Mouse (Mus musculus): Measurements from ENCODE around the gene Vps13d. TPM values are rescaled to one million over a fixed set of nuclear protein-coding genes. Genes with fewer than 3 reads are reported as not detected.
A peak's percentile ranks its signal among the peaks of the same experiment; 100 is the strongest.

Gene Vps13d
- polyA plus RNA-seq, 1 experiment from 2014 or later: 7.6 TPM

DNA sequence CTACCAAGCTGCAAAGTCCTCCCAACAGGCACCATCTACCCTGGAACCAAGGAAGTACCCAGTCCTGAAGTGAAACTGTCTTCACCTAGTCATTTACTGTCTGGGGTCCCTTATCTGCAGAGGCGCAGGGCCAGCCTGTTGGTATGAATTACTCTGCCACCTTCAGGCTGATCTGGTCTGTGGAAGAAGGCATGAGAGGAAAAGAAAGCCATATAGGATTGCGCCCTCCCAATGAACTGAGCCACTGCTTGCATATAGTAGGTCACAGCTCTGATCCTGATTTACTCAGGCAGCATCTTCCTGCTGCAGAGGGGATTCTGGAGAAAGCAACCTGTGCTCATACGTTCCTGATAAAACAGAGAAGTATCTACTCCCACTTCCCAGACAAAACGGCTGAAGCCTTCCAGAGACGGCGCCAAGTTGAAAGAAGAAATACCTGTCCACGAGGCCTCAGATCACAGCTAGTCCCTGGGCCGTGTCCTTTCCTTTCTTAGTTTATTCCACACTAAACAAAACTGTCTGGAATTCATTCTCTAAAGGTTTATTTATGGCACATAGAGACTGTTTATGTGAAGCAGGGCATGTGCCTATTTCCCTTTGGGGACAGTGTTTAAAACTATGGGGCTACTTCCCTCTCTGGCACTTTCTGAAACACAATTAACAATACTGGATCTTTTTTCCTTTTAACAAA, 144.1 kb downstream of the Vps13d start:
- 36% methylated on average over 8 of the region's 8 CpGs for WGBS
- peaks cover 43% of the 10 kb centered on the region for H3K36me3 ChIP-seq
- ATAC-seq (ENCODE audit: insufficient number of reproducible peaks, low FRiP score): peak; percentile 70
- no peak overlapping the region for H3K4me2 ChIP-seq
- no peaks in the 10 kb centered on the region for H3K9me3 ChIP-seq (replicated peaks)
- no peaks in the 10 kb centered on the region for H3K27me3 ChIP-seq (replicated peaks)
- no peak overlapping the region for H3K9ac ChIP-seq
- no peak overlapping the region for H3K4me3 ChIP-seq
- H3K27ac ChIP-seq (ENCODE audit: poor library complexity, severe bottlenecking): peak overlapping the region; percentile 37; the same call in 1 of the 2 replicates
- peaks cover 43% of the 10 kb centered on the region for H3K4me1 ChIP-seq (replicated peaks)

DNA sequence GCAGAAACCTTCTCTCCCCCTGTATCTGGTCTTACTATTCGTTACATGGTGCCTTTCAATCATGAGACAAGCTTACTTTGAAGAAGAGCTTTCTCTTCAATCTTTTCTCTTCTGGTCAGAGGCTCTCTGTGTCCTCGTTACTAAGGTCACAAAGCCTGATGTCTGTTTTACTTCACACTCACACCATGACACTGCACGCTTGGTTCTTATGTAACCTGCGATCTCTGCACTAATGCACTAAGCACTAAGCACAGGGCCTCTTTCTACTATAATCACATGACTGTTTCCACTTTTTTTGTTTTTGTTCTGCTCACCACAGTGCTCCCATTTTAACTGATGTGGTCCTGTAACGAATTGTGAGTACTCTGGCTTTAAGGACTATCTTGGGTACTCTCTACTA, 146.8 kb downstream of the Vps13d start:
- Histone ChIP-seq H3K4me2 (no peak overlapping the region), H3K36me3 (peaks cover 37% of the 10 kb centered on the region), H3K27me3 (replicated peaks) (no peaks in the 10 kb centered on the region), H3K4me3 (no peak overlapping the region), H3K9ac (no peak overlapping the region), H3K4me1 (replicated peaks) (peaks cover 41% of the 10 kb centered on the region), H3K27ac (ENCODE audit: poor library complexity, severe bottlenecking) (no peak overlapping the region), H3K9me3 (replicated peaks) (no peaks in the 10 kb centered on the region)
- no peak for ATAC-seq (ENCODE audit: insufficient number of reproducible peaks, low FRiP score)
- WGBS: 56% methylated on average over 5 of the region's 5 CpGs

DNA sequence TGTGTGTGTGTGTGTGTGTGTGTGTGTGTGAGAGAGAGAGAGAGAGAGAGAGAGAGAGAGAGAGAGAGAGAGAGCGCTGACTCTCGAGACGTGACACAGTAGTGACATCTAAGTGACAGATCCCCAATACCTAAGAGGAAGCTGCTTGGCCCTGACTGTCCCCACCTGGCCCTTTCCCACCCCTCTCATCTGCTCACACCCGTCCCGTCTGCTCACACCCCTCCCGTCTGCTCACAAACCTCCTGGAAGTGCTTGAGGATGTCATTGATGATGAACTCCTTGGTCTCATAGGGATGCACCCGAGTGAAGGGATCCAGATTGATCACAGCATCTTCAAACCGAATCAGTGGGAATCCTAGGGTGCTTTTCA, 148.8 kb downstream of the Vps13d start:
- Histone ChIP-seq H3K4me3 (no peak overlapping the region), H3K4me1 (replicated peaks) (peaks cover 36% of the 10 kb centered on the region), H3K27me3 (replicated peaks) (no peaks in the 10 kb centered on the region), H3K9ac (no peak overlapping the region), H3K9me3 (replicated peaks) (no peaks in the 10 kb centered on the region), H3K4me2 (no peak overlapping the region), H3K27ac (ENCODE audit: poor library complexity, severe bottlenecking) (no peak overlapping the region), H3K36me3 (peaks cover 34% of the 10 kb centered on the region)
- ATAC-seq (ENCODE audit: insufficient number of reproducible peaks, low FRiP score): no peak
- 81% methylated on average over 8 of the region's 8 CpGs for WGBS

DNA sequence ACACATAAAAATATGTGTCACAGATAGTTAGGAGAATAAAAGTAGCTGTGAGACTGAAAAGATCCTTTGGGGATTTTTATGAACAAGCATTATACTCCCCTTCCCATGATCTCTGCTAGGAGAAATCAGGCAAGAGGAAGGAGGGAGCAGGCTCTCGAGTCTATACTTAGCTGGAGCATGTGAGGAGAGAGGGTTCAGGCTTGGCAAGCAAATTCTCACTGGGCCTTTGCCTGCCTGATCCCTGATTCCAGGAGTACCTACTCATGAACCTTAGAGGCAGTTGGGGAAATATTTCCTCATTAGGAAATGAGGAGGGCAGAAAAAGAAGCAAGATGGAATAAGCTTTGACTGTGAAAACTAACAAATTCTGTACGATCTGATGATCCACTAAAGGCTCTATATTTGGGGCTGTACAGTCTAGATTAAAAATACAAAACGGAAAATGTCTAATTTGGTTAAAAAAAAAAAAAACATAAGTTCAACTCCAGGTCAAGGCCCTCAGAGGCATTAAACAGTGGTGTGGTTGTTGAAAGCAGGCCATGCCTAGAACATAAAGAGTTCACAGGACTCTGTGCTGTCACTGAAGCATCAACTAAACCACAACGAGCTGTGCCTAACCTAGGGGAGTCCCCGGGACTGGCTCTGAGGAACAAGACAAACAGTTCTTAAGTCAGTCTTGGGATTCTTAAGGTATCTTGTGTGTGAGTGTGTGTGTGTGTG, 149.3 kb downstream of the Vps13d start:
- WGBS: 66% methylated on average over 5 of the region's 5 CpGs

DNA sequence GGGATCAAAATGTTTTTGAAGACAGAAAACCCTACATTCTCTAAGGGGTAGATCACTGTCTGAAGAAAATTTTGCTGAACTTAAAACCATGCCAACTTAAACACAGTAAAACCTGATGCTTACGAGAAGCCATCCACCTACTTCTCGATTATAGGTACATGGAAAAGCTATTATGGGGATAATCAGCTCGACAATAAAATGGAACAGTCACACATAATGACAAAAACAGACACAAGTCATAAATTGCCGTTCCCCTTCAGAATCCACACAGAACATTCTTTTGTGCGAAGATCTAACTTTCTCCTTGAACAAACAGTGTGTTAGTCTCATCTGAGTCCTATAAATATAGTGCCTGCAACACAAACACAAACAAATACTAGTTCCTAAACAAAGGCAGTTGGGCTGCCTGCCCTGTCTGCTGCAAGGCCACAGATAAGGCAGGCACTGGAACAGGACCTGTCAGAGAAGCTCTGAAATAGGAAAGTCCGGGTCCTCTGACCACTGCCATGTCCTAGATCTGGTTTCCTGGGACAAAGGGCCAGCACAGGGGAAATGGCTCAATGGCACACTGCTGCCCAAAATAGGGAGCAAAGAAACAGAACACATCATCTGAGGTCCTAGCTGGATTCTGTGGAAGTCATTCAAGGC, 153.5 kb downstream of the Vps13d start:
- Histone ChIP-seq H3K36me3 (peaks cover 41% of the 10 kb centered on the region), H3K27ac (ENCODE audit: poor library complexity, severe bottlenecking) (no peak overlapping the region)
- no peak for ATAC-seq (ENCODE audit: insufficient number of reproducible peaks, low FRiP score)

More for the DNA sequence above, 149.3 kb downstream of the Vps13d start:
- H3K36me3 ChIP-seq: peaks cover 34% of the 10 kb centered on the region
- no peak for ATAC-seq (ENCODE audit: insufficient number of reproducible peaks, low FRiP score)
- H3K27ac ChIP-seq (ENCODE audit: poor library complexity, severe bottlenecking): no peak overlapping the region
- H3K9ac ChIP-seq: no peak overlapping the region
- no peaks in the 10 kb centered on the region for H3K27me3 ChIP-seq (replicated peaks)
- no peak overlapping the region for H3K4me2 ChIP-seq
- H3K4me3 ChIP-seq: no peak overlapping the region
- H3K9me3 ChIP-seq (replicated peaks): no peaks in the 10 kb centered on the region
- peaks cover 36% of the 10 kb centered on the region for H3K4me1 ChIP-seq (replicated peaks)

DNA sequence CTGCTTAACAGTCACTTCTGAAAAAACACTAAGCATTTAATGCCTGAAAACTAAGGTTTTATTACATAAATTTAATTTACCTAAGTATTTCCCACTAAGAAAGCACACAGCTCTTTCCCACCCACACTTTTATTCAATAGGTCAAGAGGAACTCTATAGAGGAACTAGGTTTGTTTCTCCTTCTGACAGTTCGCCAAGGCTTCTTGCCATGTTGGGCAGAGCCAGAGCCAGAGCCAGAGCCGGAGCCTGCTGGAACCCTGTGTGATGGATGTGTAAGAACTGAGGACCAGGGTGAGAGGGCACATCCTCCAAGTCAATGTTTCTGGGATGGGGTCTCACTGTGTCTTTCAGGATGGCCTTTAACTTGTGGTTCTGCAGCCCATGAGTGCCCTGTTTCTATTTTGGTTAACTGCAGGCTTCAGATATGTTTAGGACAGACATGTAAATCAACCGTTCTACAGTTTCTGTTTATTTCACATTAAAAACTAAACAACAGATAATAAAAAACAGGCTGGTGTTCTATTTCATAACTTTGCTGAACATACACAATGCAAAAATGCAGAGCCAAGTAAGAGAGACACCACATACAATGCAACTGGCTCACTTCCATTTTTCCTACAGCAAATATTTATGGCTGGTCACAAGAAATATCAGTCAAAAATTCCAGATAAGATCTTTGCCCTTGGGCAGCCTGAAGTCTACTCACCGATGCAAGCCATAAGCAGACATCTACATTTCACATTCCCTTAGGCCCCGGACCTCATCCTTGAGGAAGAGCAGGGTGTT, 157.0 kb downstream of the Vps13d start:
- H3K27ac ChIP-seq (ENCODE audit: poor library complexity, severe bottlenecking): no peak overlapping the region
- ATAC-seq (ENCODE audit: insufficient number of reproducible peaks, low FRiP score): no peak
- peaks cover 72% of the 10 kb centered on the region for H3K4me1 ChIP-seq (replicated peaks)
- H3K9ac ChIP-seq: no peak overlapping the region
- H3K4me2 ChIP-seq: no peak overlapping the region
- no peaks in the 10 kb centered on the region for H3K9me3 ChIP-seq (replicated peaks)
- WGBS: 78% methylated on average over 5 of the region's 5 CpGs
- no peaks in the 10 kb centered on the region for H3K27me3 ChIP-seq (replicated peaks)
- peaks cover 19% of the 10 kb centered on the region for H3K36me3 ChIP-seq
- H3K4me3 ChIP-seq: no peak overlapping the region

More for the DNA sequence above, 153.5 kb downstream of the Vps13d start:
- 69% methylated on average over 6 of the region's 6 CpGs for WGBS
- peaks cover 42% of the 10 kb centered on the region for H3K4me1 ChIP-seq (replicated peaks)
- no peaks in the 10 kb centered on the region for H3K27me3 ChIP-seq (replicated peaks)
- H3K4me2 ChIP-seq: no peak overlapping the region
- no peak overlapping the region for H3K4me3 ChIP-seq
- no peaks in the 10 kb centered on the region for H3K9me3 ChIP-seq (replicated peaks)
- H3K9ac ChIP-seq: no peak overlapping the region

DNA sequence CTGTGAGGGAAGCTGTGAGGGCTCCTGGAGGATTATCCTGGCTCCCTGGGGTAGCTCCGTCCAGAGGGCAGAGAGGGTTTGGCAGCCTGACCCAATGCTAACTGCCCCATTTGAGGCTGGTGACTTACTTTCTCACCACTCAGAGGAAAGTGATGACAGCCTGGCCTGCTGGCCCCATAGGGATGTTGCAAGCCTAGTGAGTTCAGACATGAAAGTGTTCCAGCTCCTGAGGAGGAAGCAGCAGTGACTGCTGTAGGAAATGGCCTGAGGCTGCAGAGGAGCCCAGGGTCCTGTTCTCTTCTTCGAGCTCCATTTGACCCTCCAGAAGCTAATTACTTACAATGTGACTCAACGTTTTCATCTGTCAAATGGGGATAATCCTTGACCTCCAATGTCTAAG, 157.8 kb downstream of the Vps13d start:
- 57% methylated on average over 3 of the region's 3 CpGs for WGBS
- Histone ChIP-seq H3K4me1 (replicated peaks) (peaks cover 75% of the 10 kb centered on the region), H3K36me3 (peaks cover 16% of the 10 kb centered on the region)

DNA sequence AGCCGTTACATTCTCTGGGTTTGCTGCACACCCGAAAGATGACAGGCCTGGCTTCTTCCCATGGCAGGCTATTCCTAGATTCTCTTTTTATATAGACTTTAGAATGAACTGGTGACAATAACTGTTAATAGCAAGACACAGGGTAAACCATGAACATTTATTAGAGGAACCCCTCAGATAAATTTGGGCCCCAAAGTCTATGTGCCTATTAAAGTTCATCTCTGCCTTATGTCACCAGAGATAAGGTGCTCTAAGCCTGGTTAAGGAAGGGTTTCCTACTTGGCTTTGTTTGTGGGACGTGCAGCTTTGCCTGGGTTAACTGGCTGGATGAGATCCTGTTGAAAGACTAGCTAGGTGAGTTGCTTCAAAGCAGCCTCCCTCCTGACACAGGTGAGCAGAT, 159.4 kb downstream of the Vps13d start:
- 50% methylated on average over 3 of the region's 3 CpGs for WGBS

More for the DNA sequence above, 157.8 kb downstream of the Vps13d start:
- no peaks in the 10 kb centered on the region for H3K9me3 ChIP-seq (replicated peaks)
- no peak overlapping the region for H3K4me3 ChIP-seq
- H3K27me3 ChIP-seq (replicated peaks): no peaks in the 10 kb centered on the region
- H3K27ac ChIP-seq (ENCODE audit: poor library complexity, severe bottlenecking): no peak overlapping the region
- ATAC-seq (ENCODE audit: insufficient number of reproducible peaks, low FRiP score): no peak
- no peak overlapping the region for H3K4me2 ChIP-seq
- no peak overlapping the region for H3K9ac ChIP-seq

DNA sequence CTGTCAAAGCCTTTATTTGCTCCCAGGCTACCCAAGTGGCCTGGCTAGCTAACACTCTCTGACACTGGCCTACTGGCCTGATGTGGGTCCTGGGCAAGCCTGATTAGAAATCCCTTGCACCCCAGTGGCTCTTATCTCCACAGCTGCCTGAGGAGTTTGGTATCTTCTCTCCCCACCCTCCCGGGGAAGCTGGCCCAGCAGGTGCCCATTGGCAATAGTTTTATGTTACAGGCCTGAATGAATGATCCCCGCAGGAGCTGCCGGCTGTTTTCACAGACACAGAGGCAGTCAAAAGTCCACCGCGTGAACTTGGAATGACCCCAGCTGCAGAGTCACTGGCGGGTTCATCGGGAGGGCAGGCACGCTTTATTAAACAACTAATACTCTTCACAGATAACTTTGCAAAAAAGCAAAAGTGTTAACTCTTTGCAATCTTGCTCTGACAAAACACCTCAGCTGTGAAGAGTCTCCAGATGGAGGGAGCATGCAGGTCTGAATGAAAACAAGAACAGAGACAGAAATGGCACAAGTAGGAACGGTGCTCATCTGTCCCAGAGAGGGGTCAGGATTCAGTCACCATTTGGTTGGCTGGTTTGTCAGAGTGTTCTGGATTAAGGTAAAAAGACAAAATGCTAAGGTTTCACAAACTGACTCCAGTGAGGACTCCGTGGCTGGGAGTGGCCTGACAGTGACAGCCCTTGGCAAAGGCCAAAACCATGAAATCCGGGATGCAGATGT, 160.1 kb downstream of the Vps13d start:
- H3K9me3 ChIP-seq (replicated peaks): no peaks in the 10 kb centered on the region
- H3K9ac ChIP-seq: peak overlapping the region; percentile 25; the same call in 1 of the 2 replicates
- H3K27me3 ChIP-seq (replicated peaks): no peaks in the 10 kb centered on the region
- WGBS: 11% methylated on average over 11 of the region's 11 CpGs
- H3K27ac ChIP-seq (ENCODE audit: poor library complexity, severe bottlenecking): peak overlapping the region; percentile 73
- H3K4me3 ChIP-seq: no peak overlapping the region
- H3K36me3 ChIP-seq: peaks cover 11% of the 10 kb centered on the region
- peak overlapping the region; percentile 37 for H3K4me2 ChIP-seq
- ATAC-seq (ENCODE audit: insufficient number of reproducible peaks, low FRiP score): peak; percentile 55; the same call in 1 of the 2 replicates
- peaks cover 70% of the 10 kb centered on the region for H3K4me1 ChIP-seq (replicated peaks)

More for the DNA sequence above, 159.4 kb downstream of the Vps13d start:
- Histone ChIP-seq H3K9ac (no peak overlapping the region; the same call in 1 of the 2 replicates), H3K4me3 (no peak overlapping the region), H3K27ac (ENCODE audit: poor library complexity, severe bottlenecking) (peak overlapping the region; percentile 73), H3K9me3 (replicated peaks) (no peaks in the 10 kb centered on the region), H3K36me3 (peaks cover 16% of the 10 kb centered on the region), H3K4me1 (replicated peaks) (peaks cover 70% of the 10 kb centered on the region), H3K4me2 (no peak overlapping the region), H3K27me3 (replicated peaks) (no peaks in the 10 kb centered on the region)
- no peak for ATAC-seq (ENCODE audit: insufficient number of reproducible peaks, low FRiP score)

DNA sequence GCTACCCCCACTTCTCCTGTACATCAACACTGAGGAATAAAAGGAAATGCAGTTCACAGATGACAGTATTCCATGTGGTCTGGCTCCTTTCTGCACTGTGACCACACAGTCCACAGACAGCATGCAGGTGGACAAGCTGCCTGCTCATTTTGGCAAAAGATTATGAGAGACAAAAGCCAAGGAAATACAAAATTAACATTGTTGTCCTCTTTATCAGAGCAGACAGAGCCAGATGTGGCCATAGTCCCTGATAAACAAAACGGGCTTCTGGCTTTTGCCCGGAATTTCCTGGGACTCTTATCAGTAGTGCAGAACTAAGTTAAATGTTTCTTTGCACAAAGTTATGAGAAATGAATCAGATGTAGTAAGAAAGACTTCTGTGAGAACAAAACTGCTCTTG, 161.4 kb downstream of the Vps13d start:
- H3K4me1 ChIP-seq (replicated peaks): peaks cover 76% of the 10 kb centered on the region
- H3K36me3 ChIP-seq: peaks cover 14% of the 10 kb centered on the region
- H3K27ac ChIP-seq (ENCODE audit: poor library complexity, severe bottlenecking): peak overlapping the region; percentile 52
- no peak overlapping the region for H3K4me3 ChIP-seq
- no peak overlapping the region for H3K9ac ChIP-seq
- no peak; the same call in 1 of the 2 replicates for ATAC-seq (ENCODE audit: insufficient number of reproducible peaks, low FRiP score)
- no peaks in the 10 kb centered on the region for H3K9me3 ChIP-seq (replicated peaks)
- WGBS: 6% methylated on average over 2 of the region's 2 CpGs
- H3K4me2 ChIP-seq: no peak overlapping the region
- no peaks in the 10 kb centered on the region for H3K27me3 ChIP-seq (replicated peaks)
